Mouse (Mus musculus) hematopoietic stem cell, adult 5-6 weeks (primary cell): ENCODE data around the gene Mrpl53. TPM values are rescaled to one million over a fixed set of nuclear protein-coding genes. Genes with fewer than 3 reads are reported as not detected.

Experiments
- ATAC-seq, 2 experiments: fragments of 125-278 bp in 1 of 2; replicated peaks in 1 of 2; 2 replicates each; pipeline ENCODE4 v1.8.0; 2016 to 2017; ENCODE audit warnings: inconsistent platforms in 2 of 2, mild to moderate bottlenecking in 2 of 2, moderate number of reproducible peaks in 2 of 2, low read depth in 1 of 2, moderate TSS enrichment in 1 of 2; ENCODE audit not compliant: low FRiP score in 2 of 2, poor library complexity in 2 of 2, severe bottlenecking in 2 of 2, insufficient read depth in 1 of 2, low TSS enrichment in 1 of 2
- total RNA-seq: library from RNA; stranded (forward); fragments of 172-1452, 232-1000 nt; gene quantifications from 2 replicates; pipeline ENCODE4 v1.2.3, GENCODE M21; 2017

Gene Mrpl53
- total RNA-seq, 1 experiment from 2014 or later = 8.4 TPM

DNA sequence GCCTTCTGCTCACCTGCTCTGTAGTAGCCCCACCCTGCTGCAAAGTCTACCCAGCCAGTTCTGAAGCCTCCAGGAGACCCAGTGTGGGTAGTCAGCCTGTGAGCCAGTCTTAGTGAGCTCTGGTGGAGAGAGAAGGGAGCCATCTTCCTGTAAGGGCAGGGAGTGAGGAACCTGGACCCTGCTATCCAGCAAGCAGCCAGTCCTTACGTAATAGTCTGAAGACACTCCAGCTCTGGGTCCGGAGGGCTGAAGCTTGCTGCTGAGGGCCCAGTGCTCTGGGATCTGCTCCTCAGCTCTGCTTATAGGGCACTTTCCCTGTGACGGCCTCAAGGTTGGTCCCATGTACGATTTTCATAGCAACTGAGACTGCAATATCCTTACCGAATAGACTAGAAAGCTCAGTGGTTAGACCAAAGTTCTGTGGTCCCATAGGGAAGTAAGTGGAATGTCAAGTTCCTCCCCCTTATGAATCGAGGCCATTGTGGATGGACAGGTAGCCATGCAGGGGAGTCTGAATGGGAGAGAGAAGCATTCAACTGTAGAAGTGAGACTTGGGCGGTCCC, 26.2 kb downstream of the Mrpl53 start, which contains the start of gene Rtkn:
Rtkn (plus strand) TSS at position 513 of the 563 bp plus-strand sequence.
- ATAC-seq = no peak; a peak in 1 of 4 replicates

DNA sequence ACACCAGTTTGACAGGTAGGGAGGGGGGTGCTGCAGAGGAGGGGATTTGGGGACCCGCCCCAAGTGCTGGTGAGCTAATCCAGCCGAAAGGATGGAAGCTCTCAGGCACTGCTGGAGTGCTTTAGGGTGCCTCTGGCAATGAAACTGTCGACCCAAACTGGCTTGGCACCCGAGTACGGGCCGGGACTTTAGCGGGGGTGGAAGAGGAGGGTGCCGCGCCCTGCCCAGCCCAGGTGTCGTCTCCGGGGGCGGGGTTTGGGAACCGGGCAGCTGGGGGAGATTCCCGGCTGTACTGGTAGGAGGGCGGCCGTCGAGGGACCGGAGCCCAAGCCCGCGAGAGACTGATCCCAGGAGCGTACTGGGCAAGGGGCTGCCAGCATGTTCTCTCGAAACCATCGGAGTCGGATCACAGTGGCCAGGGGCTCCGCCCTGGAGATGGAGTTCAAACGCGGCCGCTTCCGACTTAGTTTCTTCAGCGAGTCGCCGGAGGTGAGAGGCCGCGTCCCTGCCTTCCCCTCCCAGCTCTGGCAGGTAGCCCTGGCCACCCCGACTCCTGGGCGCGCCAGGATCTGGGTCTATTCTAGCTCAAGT, 26.8 kb downstream of the Mrpl53 start:
- no peak for ATAC-seq

DNA sequence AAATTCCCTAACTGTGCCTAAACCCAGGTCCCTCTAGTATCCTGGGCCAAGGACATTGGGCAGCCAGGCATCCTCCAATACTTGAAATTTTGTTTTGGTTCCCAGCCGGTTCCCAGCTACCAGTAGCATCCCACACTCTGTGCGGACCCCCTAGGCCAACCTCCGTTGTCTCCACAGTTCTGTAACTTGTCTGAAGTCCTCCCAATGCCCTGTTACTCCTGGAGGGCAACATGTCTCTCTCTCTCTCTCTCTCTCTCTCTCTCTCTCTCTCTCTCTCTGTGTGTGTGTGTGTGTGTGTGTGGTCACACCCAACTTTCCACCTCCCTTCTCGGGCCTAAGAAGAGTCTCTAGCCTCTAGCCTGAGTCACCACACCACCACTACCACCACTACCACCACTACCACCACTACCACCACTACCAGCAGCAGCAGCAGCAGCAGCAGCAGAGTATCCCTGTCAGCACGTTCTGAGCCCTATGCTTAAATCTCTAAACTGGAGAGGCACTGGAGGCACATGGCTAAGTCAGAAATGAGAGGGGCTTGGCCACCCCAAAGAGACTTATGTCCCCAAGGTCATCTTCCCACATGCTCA, 27.5 kb downstream of the Mrpl53 start:
- ATAC-seq = no peak

DNA sequence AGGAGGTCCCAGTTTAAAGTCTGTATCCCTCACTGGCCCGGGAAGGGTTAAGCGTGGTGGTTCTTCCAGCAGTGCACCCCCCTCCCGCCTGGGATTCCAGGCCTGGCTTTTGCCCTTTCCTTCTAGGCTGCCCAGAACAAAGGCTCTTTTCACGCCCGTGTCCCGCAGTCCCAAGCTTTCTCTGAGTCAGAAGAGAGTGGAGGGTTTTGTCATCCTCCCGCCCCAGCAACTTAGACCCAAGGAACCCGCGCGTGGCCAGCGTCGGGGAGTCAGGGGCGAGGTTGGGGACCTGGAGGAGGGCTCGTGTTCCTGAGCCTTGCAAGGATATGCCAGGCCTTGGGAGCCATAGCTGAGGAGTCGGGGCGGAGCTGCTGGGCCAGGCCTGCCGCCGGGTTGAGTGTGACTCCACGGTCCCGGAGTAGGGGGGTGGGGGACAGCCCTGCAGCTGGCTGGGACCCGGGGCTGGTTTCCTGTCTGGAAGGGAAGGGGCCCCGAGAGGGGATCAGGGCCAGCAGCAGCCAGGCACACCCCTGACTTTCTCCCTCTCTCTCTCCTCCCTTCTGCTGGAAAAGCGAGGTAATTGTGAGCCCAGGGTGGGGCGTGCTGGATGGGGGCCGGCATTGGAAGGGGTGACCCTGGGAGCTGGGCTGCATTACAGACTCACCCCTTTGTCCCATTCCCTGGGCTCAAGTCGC, 28.2 kb downstream of the Mrpl53 start:
- ATAC-seq = peak; percentile 30 to 44; a peak in 3 of 4 replicates

DNA sequence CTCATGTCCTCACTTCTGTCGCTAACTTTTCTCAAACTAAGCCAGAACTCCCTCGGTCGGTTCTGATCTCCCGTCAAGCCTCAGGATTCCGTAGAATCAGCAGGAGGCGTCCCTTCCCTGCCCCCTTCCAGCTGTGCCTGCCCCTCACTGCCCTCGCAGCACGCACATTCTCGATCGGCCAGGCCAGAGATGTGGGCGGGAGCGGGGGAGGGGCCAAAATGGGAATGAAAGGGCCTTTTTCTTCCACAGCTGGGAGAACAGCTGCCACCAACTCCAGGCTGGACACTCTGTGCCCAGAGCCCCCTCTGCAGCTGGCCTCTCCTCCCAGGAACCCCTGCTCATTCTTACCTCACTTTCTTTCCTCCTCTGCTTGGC, 28.7 kb downstream of the Mrpl53 start:
- ATAC-seq = peak; percentile 38 to 44; a peak in 3 of 4 replicates

DNA sequence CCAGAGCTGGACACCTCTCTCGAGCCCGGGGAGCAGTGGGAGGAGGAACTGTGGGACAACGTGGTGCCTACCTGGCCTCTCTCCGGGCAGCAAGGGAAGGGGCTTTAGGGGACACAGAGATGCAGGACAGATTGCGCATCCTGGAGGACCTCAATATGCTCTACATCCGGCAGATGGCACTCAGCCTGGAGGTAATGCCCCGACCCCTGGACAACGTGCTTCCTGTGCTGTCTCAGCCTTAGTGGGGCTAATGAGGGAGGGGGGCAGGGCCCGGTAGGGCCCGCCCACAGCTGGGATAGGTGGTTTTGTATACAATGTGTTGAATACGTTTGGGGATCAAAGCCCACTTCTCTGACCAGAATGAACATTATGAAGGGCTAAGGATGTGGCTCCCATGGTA, 29.2 kb downstream of the Mrpl53 start:
- 0 out of 4 replicates have a peak, but pooled peaks have one; percentile 14 to 16 for ATAC-seq

DNA sequence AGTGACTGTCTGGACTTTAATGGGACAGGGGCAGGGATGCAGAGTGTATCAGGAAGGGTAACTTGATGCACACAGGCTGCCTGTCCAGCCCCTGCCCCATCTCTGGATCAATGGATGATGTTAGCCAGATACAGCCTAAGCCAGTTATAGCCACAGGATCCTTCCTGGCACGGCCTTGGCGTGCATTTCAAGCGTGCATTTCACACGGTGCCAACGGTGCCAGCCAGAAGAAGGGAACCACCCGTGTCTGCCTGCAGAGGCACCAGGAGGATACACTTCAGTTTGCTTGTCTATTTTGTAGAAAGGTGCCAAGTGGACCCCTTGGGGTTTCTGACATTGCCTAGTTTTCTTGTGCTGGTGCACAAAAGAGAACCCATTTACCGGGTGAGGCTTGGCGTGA, 31.2 kb downstream of the Mrpl53 start:
- no peak for ATAC-seq

DNA sequence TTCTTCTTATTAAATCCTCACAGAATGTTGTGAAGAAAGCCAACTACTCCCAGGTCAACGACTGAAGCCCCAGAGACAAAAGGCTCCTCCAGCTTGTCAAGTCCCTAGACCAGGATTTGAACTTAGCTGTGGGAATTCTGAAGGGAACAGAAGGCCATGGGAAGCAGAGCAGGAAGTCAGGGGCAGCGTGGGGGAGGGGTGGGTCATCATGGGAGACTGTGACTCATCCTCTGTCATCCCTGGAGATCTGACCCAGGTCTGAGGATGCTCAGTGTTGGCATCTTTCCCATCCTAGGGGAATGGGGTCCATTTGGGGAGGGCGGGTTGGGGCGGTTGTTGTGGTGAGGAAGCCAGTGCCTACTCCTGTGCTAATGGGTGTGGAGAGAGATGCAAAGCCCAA, 32.8 kb downstream of the Mrpl53 start:
- ATAC-seq = no peak

DNA sequence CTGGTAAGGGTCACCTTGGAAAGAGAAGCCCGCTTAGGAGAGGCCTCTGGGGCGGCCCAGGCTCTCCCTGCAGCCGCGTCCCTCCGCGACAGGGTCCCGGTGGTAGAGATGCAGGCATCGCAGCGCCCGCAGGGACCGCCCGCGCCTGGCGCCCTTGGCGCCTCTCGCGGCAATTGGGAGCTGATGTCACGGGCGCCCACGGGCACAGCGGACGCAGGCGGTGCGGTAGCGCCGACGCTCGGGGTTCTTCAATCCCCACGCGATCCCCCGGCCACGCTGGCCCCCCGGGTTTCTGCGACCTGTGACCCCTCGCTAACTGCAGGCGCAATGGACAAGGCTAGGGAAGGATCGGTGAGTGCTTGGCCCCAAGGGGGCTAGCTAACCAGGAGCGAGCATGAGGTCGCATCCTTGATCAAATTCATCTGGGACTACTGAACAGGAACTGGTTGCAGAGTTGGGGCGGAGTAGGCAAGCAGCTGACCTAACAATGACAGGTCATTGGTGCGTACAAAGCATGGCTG, 33.4 kb downstream of the Mrpl53 start:
- peak in 1 of 2 experiments; percentile 11; a peak in 1 of 4 replicates for ATAC-seq

DNA sequence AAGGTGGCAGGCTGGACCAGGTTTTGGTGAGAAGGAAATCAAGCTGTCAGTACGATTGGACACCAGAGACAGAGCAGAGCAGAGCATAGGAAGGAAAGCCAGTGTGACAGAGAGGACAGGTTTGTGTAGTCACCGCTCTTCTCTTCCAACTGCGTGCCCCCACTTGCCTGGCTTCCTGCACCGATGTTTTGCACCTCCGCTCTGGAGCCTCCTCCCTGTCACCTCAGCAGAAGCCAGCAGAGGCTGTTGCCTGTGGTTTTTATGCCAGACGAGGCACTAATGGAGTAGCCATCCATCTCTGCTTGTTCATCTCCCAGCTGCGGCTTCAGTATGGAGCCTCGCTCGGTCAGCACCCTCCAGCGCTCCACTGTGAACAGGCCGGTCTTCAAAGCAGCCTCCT, 34.0 kb downstream of the Mrpl53 start:
- no peak for ATAC-seq

DNA sequence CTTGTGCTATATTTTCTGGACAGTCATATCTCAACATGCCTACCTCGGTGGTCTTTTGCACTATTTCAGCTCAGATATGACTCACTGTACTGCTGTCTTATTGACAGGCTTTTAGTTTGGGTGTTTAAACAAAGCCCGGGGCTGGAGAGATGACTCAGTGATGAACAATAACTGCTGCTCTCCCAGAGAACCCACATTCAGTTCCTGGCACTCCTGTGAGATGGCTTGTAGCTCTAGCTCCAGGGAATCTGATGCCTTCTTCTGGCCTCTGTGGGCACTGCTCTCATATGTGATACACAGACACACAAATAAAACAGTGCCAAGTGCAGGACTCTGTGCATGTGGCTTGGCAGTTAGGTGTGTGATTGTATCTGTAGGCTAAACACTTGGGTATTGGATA, 36.4 kb downstream of the Mrpl53 start:
- no peak for ATAC-seq

DNA sequence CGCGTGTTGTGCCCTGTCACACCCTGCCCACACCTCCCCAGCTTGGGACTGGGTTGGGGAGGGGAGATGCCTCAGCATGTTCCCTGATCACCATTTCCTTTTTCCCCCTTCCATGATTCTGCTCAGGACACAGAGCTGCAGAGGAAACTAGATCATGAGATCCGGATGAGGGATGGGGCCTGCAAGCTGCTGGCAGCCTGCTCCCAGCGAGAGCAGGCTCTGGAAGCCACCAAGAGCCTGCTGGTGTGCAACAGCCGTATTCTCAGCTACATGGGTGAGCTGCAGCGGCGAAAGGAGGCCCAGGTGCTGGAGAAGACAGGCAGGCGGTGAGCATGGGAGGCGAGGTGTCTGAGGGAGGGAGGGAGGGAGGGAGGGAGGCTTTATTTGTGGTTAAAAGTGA, 37.0 kb downstream of the Mrpl53 start:
- ATAC-seq = no peak

DNA sequence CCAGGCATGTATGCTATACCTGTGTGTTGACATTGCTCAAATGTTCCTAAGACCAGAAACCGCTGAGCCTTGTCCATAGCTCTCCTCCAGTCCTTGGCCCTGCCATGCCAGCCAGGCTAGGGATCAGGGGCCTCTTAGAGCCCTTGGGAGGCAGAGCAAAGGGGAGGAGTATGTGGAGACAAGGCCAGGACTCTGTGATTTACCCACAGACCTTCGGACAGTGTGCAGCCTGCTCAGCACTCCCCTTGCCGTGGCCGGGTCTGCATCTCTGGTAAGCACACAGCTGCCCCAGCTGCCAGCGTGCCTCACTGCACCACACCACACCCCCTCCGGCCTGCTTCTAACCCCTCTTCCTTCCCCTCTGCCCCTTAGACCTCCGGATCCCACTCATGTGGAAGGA, 38.4 kb downstream of the Mrpl53 start:
- no peak for ATAC-seq

DNA sequence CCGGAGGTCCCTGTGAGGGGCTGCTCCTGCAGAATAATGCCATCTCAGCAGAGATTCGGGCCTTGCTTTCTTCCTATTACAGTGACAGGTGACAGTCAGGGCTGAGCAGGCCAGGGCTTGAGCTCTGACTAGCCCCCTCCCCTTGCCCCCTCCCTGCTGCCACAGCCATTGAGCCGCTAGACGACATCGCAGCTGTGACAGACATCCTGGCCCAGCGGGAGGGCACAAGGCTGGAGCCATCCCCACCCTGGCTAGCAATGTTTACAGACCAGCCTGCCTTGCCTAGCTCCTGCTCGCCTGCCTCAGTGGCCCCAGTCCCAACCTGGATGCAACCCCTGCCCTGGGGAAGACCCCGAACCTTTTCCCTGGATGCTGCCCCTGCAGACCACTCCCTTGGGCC, 42.9 kb downstream of the Mrpl53 start:
- ATAC-seq = no peak

DNA sequence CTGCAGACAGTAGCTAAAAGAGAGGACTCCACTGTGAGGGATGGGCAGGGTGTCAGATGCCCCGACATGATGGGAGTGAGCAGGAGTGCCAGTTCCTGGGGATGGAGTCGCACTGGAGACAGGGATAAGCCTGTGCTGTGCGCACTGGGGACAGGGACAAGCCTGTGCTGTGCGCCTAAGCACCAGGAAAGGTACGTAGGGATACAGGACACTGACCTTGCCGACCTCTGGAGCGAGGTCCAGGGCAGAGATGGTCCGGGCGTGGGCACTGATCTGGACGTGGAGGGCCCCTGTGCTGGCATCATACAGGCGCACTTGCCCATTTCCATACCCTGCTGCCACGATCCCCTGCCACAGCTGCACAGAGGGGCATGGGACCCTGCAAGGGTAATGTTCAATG, 44.2 kb downstream of the Mrpl53 start:
- ATAC-seq = no peak

DNA sequence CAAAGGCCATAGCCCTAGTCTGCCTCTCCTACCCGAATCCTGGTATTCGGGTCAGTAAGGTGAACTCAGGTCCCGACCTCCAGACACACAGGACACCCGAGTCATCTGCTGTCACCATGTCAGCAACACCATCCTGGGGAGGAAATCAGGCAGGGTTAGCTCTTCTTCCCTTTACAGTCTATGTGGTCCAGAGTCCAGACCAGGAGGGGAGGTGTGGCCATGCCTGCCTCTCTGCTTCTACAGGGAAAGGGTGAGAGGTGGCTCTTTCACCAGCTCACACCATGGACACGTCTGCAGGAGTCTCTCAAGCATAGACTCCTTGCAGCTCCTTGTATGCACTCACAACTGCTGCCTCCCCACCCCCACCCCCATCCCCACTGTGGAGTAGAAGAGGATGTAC, 44.6 kb downstream of the Mrpl53 start:
- no peak for ATAC-seq

DNA sequence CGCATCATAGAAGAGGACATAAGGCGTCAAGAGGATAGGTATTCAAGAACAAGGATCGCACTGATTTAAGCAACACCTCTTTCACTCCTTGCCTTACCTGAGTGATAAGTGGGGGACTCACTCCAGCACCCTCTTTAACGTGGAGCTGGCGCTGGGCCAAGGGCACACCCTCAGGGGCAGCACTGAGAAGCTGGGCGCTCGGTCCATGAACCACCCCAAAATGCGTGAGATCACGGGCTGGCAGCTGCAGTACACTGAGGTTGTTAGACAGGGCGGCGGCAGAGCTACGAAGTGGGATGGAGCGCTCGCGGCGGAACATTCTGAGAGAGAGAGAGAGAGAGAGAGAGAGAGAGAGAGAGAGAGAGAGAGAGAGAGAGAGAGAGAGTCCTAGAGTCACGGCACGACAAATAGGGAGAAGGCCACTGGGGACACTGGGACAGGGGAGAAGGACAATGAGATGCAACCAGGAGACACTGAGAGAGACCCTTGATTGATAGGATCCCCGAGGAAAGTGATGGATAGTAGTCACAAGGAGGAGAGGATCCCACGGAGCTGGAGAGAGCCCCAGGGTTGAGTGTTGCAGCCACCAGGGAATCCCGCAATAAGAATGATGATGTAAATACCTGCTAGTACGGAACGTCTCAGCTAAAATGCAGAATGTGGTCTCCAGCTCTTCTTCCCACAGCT, 46.9 kb downstream of the Mrpl53 start:
- peak in 1 of 2 experiments; percentile 25; a peak in 1 of 4 replicates for ATAC-seq

DNA sequence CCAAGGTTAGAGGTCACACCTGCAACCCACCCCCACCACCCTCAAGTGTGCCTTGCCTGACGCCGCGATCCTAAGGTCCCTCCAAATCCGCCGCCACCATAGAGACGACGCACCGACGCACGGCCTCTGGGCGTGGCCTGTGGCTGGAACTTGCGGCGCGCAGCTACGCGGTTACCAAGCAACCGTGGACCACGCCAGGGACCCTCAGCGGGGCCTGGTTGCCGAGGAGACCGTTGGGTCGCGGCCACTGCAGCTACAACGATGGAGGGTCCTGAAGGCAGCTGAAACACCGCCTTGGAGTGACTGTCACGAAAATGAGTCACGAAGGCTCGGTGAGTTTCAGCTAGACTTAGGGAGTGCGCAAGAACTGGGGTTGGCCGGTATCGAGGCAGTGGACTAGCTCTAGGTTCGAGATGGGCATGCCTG, 47.4 kb downstream of the Mrpl53 start, which contains the start of the genes Wdr54 and 1700003E16Rik:
Wdr54 (minus strand) TSS at position 139 of the 426 bp plus-strand sequence.
1700003E16Rik (plus strand) TSS at position 146 of the 426 bp plus-strand sequence.
- ATAC-seq = peak; percentile 75 to 77
